Mouse (Mus musculus): ENCODE results near the gene Mlxip. TPM values are rescaled to one million over a fixed set of nuclear protein-coding genes. Genes with fewer than 3 reads are reported as not detected.

Mlxip gene
- 11.5 and 15.2 TPM in 2 replicates for polyA plus RNA-seq (2014; fragmentation: Nextera tagmentation; extraction: Ambion mirVana)

DNA sequence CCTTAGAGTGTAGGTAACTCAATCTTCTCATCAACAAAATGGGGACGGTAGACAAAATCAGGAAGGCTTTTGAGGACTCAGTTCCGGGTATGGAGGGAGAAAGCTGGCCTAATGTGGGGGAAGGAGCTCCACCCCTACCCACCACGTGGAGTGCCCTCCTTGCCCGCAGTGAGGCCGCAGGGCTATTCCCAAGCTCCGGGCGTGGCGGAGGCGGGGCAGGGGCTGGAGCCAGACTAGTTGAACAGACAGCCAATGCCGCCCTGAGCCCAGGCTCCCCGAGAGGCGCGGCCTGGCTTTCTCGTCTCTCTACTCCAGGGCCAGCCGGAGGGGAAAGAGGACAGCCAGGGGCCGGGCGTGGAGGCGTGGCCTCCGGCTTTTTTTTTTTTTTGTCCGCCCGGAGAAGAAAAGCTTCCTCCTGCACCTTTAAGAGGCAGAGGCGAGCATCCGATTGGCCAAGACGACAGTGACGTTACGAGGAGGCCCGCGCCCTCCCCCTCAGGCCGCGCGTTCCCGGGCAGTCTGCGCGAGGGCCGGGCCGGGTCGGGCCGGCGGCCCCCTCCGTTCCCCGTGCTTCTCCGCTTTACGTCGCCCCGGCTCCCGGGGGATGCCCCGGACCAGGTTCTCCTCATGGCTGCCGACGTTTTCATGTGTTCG lies at the start of gene Mlxip:
TSS of gene Mlxip (plus strand) at position 496 of the 654 bp plus-strand sequence.
- Histone ChIP-seq H3K9ac (ENCODE audit: low read length) (peak within 1 kb of the TSS; percentile 95), H3K4me2 (ENCODE audit: low read length) (peak within 1 kb of the TSS; percentile 72), H3K9me3 (replicated peaks; ENCODE audit: control insufficient read depth, low read length) (no peaks in the 10 kb centered on the region), H3K27ac (ENCODE audit: low read depth, low read length) (peak within 1 kb of the TSS; percentile 82), H3K4me3 (ENCODE audit: low read depth, low read length) (peak within 1 kb of the TSS; percentile 95), H3K4me1 (ENCODE audit: control insufficient read depth, insufficient read depth, low read length) (peaks cover 39% of the 10 kb centered on the region), H3K27me3 (replicated peaks; ENCODE audit: control insufficient read depth, insufficient read depth, low read length) (no peaks in the 10 kb centered on the region), H3K36me3 (ENCODE audit: control insufficient read depth, insufficient read depth, low read length) (no peaks in the 10 kb centered on the region)
- under 1% methylated on average over 49 of the region's 50 CpGs for WGBS
- ATAC-seq (peak; percentile 95), DNase-seq (ENCODE audit: low spot score) (peak; percentile 96)

DNA sequence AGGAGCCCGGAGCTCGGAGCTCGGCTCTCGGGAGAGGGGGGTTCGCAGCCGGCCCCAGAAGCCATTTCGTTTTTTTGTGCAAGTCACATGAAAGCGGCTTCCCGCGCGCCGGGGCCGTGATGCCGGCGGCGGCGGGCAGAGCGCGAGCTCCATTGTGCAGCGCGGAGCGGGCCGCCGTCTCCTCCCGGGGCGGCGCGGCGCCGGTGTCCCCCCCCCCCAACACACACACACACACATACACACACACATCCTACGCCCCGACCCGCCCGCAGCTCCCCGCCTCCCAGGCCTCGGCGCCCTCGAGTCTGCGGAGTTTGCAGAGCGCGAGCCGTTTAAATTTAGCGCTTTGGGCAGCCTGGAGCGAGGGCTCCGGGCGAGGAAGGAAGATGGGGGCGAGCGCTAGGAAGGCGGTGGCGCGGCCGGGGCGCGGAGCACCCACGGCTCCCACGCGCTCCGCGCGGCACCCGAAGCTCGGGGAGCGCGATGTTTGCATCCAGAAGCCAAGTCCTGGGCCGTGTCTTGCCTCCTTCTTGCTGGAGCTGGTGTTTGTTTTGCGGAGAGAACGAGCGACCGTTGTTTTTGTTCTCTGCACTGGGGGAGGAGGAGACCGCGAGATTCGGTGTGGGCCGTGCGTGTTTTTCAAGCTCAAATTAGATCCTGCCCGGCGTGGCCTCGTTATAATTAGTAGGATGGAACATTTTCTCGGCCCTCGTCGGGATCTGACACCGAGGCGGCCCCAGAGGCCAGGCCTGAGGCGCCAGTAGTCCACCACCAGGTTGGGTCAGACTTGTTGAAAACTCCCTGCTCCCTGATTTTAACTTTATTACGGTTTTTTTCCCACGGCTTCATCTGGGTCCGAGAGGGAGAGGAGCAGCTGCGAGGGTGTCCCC lies 49.4 kb upstream of the Mlxip start:
- Histone ChIP-seq H3K36me3 (ENCODE audit: control insufficient read depth, insufficient read depth, low read length) (peaks cover 8% of the 10 kb centered on the region; the same call in 1 of the 2 replicates), H3K4me3 (ENCODE audit: low read depth, low read length) (peak overlapping the region; percentile 96), H3K9ac (ENCODE audit: low read length) (peak overlapping the region; percentile 99), H3K27me3 (replicated peaks; ENCODE audit: control insufficient read depth, insufficient read depth, low read length) (no peaks in the 10 kb centered on the region), H3K9me3 (replicated peaks; ENCODE audit: control insufficient read depth, low read length) (no peaks in the 10 kb centered on the region), H3K4me1 (ENCODE audit: control insufficient read depth, insufficient read depth, low read length) (peaks cover 15% of the 10 kb centered on the region), H3K4me2 (ENCODE audit: low read length) (peak overlapping the region; percentile 81), H3K27ac (ENCODE audit: low read depth, low read length) (peak overlapping the region; percentile 100)
- DNase-seq (ENCODE audit: low spot score) (peak; percentile 70), ATAC-seq (peak; percentile 28)
- WGBS = under 1% methylated on average over 81 of the region's 87 CpGs

DNA sequence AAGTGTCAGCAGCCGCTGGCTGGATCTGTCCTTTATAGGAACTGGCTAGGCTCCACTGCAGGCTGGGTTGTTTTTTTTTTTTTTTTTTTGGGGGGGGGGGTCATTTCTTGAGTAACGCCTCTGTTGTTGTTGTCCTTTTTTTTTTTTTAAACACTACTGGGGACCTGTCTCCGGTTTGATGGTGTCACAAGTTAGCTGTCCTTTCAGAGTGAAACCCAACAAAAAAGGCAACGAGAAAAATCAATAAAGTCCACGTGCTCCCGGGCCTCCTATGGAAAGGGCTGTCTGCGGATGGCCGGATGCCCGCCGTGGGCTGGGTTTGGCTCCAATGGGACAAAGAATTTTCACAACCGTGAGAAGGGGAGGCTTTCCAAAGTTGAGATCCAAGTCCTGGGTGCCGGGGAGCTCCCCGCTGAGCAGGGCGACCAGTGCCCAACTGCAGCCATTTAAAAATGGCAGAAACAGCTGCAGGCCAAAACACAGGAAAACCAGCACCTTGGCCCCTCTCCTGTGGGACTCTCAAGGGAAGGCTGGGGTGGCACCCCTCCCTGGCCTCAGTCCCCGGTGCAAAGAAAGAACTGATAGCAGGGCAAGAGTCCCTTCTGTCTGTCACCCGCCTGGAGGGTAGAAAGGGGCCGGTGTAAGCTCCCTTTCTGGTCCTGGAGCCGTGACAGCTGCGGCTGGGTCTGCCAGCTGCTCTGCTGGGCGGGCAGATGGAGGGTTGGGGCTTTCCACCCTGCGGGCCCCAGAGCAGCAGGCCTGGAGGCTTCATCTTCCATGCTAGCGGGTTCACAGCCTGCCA lies 48.5 kb upstream of the Mlxip start:
- peak overlapping the region; percentile 96 for H3K4me3 ChIP-seq (ENCODE audit: low read depth, low read length)
- peak; percentile 74 for ATAC-seq
- peaks cover 13% of the 10 kb centered on the region; the same call in 1 of the 2 replicates for H3K36me3 ChIP-seq (ENCODE audit: control insufficient read depth, insufficient read depth, low read length)
- H3K4me1 ChIP-seq (ENCODE audit: control insufficient read depth, insufficient read depth, low read length) = peaks cover 19% of the 10 kb centered on the region
- DNase-seq (ENCODE audit: low spot score) = peak; percentile 87
- WGBS = 2% methylated on average over 22 of the region's 22 CpGs
- H3K27me3 ChIP-seq (replicated peaks; ENCODE audit: control insufficient read depth, insufficient read depth, low read length) = no peaks in the 10 kb centered on the region
- H3K4me2 ChIP-seq (ENCODE audit: low read length) = peak overlapping the region; percentile 81
- H3K9ac ChIP-seq (ENCODE audit: low read length) = peak overlapping the region; percentile 99
- no peaks in the 10 kb centered on the region for H3K9me3 ChIP-seq (replicated peaks; ENCODE audit: control insufficient read depth, low read length)
- peak overlapping the region; percentile 100 for H3K27ac ChIP-seq (ENCODE audit: low read depth, low read length)

DNA sequence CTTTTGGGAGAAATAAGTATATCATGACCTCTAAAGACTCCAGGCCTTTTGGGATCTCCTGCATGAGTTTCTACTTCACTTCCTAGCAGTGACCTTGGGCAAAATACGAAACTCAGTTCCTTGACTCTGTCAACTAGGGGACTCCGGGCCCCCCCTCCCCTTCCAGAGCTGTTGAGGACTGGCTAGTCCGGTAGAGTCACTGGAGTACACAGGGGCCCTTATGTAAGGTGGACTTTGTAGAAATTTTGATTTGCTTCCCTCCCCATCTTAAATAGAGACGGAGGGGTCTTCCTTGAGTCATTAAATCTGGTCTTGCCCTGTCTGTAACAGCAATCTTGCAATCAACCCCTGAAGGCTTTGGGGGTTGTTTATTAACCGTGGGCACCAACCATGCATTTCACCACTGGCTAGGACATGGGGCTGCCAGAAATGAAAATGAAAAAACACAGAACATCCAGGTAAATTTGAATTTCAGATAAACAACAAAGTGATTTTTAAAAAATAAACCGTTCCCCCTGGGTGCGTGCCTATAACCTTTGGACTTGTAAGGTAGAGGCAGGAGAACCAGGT lies 47.8 kb upstream of the Mlxip start:
- Histone ChIP-seq H3K4me1 (ENCODE audit: control insufficient read depth, insufficient read depth, low read length) (peaks cover 19% of the 10 kb centered on the region), H3K4me3 (ENCODE audit: low read depth, low read length) (peak overlapping the region; percentile 96), H3K36me3 (ENCODE audit: control insufficient read depth, insufficient read depth, low read length) (peaks cover 19% of the 10 kb centered on the region), H3K4me2 (ENCODE audit: low read length) (peak overlapping the region; percentile 81), H3K27ac (ENCODE audit: low read depth, low read length) (peak overlapping the region; percentile 100), H3K27me3 (replicated peaks; ENCODE audit: control insufficient read depth, insufficient read depth, low read length) (no peaks in the 10 kb centered on the region), H3K9ac (ENCODE audit: low read length) (peak overlapping the region; percentile 99), H3K9me3 (replicated peaks; ENCODE audit: control insufficient read depth, low read length) (no peaks in the 10 kb centered on the region)
- ATAC-seq (no peak), DNase-seq (ENCODE audit: low spot score) (no peak)
- WGBS = 61% methylated on average over 7 of the region's 7 CpGs

DNA sequence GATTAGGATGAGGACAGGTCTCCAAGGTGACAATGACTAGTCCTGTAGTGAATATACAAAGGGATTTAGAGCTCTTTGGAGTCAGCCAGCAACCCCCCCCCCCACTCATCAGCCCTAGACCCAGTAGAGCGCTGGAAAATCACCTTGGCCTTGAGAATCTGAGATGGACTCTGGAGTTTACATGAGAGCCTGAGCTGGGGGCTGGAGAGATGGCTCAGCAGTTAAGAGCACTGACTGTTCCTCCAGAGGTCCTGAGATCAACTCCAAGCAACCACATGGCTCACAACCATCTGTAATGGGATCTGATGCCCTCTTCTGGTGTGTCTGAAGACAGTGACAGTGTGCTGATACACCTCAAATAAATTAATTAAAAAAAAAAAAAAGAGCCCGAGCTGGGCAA lies 46.6 kb upstream of the Mlxip start:
- no peaks in the 10 kb centered on the region for H3K9me3 ChIP-seq (replicated peaks; ENCODE audit: control insufficient read depth, low read length)
- peaks cover 28% of the 10 kb centered on the region for H3K36me3 ChIP-seq (ENCODE audit: control insufficient read depth, insufficient read depth, low read length)
- H3K4me3 ChIP-seq (ENCODE audit: low read depth, low read length) = no peak overlapping the region
- no peaks in the 10 kb centered on the region for H3K27me3 ChIP-seq (replicated peaks; ENCODE audit: control insufficient read depth, insufficient read depth, low read length)
- peak overlapping the region; percentile 81; the same call in 1 of the 2 replicates for H3K4me2 ChIP-seq (ENCODE audit: low read length)
- ATAC-seq (no peak), DNase-seq (ENCODE audit: low spot score) (no peak)
- peaks cover 19% of the 10 kb centered on the region for H3K4me1 ChIP-seq (ENCODE audit: control insufficient read depth, insufficient read depth, low read length)
- no peak overlapping the region for H3K9ac ChIP-seq (ENCODE audit: low read length)
- 78% methylated on average over 2 of the region's 2 CpGs for WGBS
- H3K27ac ChIP-seq (ENCODE audit: low read depth, low read length) = no peak overlapping the region

DNA sequence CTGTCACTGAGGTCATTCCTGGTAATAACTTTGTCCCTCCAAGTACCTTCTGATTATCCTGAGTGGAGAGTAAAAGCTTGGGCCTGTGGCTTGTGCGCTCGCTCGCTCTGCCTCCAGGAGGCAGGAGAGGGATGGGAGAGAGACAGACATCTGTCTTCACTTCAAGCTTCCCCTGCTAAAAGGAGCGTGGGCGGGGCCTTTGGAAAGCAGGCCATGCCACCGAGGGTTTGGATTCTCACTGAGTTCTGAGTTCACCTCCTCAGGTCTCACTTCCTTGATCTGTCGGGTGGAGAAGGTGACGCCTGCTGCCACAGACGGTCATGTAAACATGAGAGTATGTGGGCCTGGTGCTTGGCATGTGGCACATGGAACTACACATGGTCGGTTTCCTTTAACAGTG lies 44.2 kb upstream of the Mlxip start:
- 75% methylated on average over 10 of the region's 10 CpGs for WGBS
- Histone ChIP-seq H3K4me1 (ENCODE audit: control insufficient read depth, insufficient read depth, low read length) (peaks cover 19% of the 10 kb centered on the region), H3K27ac (ENCODE audit: low read depth, low read length) (no peak overlapping the region)

DNA sequence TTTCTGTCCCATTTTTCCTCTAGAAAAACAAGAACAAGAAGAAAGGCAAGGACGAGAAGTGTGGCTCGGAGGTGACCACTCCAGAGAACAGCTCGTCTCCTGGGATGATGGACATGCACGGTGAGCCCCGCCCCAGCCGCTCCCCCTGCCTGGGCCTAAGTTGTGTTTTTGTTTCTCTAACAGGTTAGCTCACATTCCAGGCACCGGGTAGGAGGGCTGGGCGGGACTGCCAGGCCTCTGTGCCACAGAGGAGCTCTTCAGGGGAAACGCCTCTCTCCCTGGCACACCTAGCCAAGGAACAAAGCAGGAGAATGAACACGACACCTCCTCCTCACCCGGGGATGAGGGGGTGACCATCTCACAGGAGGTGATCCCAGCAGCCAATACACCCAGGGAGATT lies 38.7 kb upstream of the Mlxip start:
- Histone ChIP-seq H3K4me3 (ENCODE audit: low read depth, low read length) (no peak overlapping the region), H3K4me1 (ENCODE audit: control insufficient read depth, insufficient read depth, low read length) (peaks cover under 1% of the 10 kb centered on the region; the same call in 1 of the 2 replicates), H3K9ac (ENCODE audit: low read length) (no peak overlapping the region), H3K27me3 (replicated peaks; ENCODE audit: control insufficient read depth, insufficient read depth, low read length) (no peaks in the 10 kb centered on the region), H3K9me3 (replicated peaks; ENCODE audit: control insufficient read depth, low read length) (no peaks in the 10 kb centered on the region), H3K4me2 (ENCODE audit: low read length) (no peak overlapping the region), H3K27ac (ENCODE audit: low read depth, low read length) (no peak overlapping the region), H3K36me3 (ENCODE audit: control insufficient read depth, insufficient read depth, low read length) (peaks cover 84% of the 10 kb centered on the region)
- WGBS = 80% methylated on average over 11 of the region's 11 CpGs
- no peak for ATAC-seq
- DNase-seq (ENCODE audit: low spot score) = no peak

More for the DNA sequence above, 44.2 kb upstream of the Mlxip start:
- DNase-seq (ENCODE audit: low spot score) = no peak
- H3K4me2 ChIP-seq (ENCODE audit: low read length) = no peak overlapping the region
- ATAC-seq = no peak
- no peaks in the 10 kb centered on the region for H3K9me3 ChIP-seq (replicated peaks; ENCODE audit: control insufficient read depth, low read length)
- peaks cover 42% of the 10 kb centered on the region for H3K36me3 ChIP-seq (ENCODE audit: control insufficient read depth, insufficient read depth, low read length)
- no peak overlapping the region for H3K9ac ChIP-seq (ENCODE audit: low read length)
- no peak overlapping the region for H3K4me3 ChIP-seq (ENCODE audit: low read depth, low read length)
- no peaks in the 10 kb centered on the region for H3K27me3 ChIP-seq (replicated peaks; ENCODE audit: control insufficient read depth, insufficient read depth, low read length)

DNA sequence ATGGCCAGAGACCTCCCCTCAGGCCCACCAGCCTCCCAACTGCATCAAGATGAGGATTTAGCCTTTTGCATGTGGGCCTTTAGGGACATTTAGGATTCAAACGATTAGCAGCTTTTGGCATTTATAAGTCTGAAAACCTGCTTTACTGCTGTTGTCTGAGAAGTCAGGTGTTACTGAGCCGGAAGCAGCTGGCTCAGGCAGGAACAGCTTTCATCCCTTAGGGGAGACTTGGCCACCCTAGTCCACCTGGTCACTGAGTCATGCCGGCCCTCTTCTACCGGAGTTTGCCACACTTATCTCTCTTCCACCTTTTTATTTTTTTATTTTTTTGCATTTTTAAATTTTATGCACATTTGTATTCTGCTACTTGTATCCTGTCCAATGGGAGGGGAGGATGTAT lies 37.3 kb upstream of the Mlxip start:
- no peaks in the 10 kb centered on the region for H3K27me3 ChIP-seq (replicated peaks; ENCODE audit: control insufficient read depth, insufficient read depth, low read length)
- DNase-seq (ENCODE audit: low spot score) = no peak
- peaks cover 87% of the 10 kb centered on the region for H3K36me3 ChIP-seq (ENCODE audit: control insufficient read depth, insufficient read depth, low read length)
- no peak overlapping the region for H3K9ac ChIP-seq (ENCODE audit: low read length)
- no peak overlapping the region for H3K4me2 ChIP-seq (ENCODE audit: low read length)
- H3K9me3 ChIP-seq (replicated peaks; ENCODE audit: control insufficient read depth, low read length) = no peaks in the 10 kb centered on the region
- no peak overlapping the region for H3K4me3 ChIP-seq (ENCODE audit: low read depth, low read length)
- ATAC-seq = no peak
- 94% methylated on average over 4 of the region's 4 CpGs for WGBS
- no peaks in the 10 kb centered on the region for H3K4me1 ChIP-seq (ENCODE audit: control insufficient read depth, insufficient read depth, low read length)
- H3K27ac ChIP-seq (ENCODE audit: low read depth, low read length) = no peak overlapping the region
